Mouse (Mus musculus): ENCODE measurements at regions not wholly inside any gene's neighbourhood (a gene's known extent, or its start where the extent isn't known, plus 50 kb on each side); places are given as distances from the start of the nearest gene placed in this dataset.

- no peak for TF ChIP-seq CTCF (IDR thresholded peaks at IDR 0.05; ENCODE audit: borderline replicate concordance, extremely low read depth, insufficient read depth, insufficient read length)
- TF ChIP-seq POLR2A (IDR thresholded peaks at IDR 0.05; ENCODE audit: borderline replicate concordance, extremely low read depth, insufficient read depth, insufficient read length, poor library complexity, severe bottlenecking), result no peak
Measured at GRCm38 (mm10) chr2:61383744-61384295, 194.6 kb upstream of the Tank start.
